Mouse (Mus musculus): Measurements from ENCODE around the gene Cnp. TPM values are rescaled to one million over a fixed set of nuclear protein-coding genes. Genes with fewer than 3 reads are reported as not detected.
A peak's percentile ranks its signal among the peaks of the same experiment; 100 is the strongest.

Gene Cnp
- polyA plus RNA-seq, 1 experiment from 2014 or later = 15.3 TPM

- Histone ChIP-seq H3K4me1 (peaks cover 38% of the 10 kb centered on the region), H3K27me3 (ENCODE audit: poor library complexity, severe bottlenecking) (no peaks in the 10 kb centered on the region), H3K27ac (peak within 1 kb of the TSS; percentile 96), H3K9me3 (no peaks in the 10 kb centered on the region), H3K36me3 (replicated peaks) (peaks cover 23% of the 10 kb centered on the region), H3K4me3 (peak within 1 kb of the TSS; percentile 93)
- under 1% methylated on average over 36 of the region's 36 CpGs for WGBS
- peak; percentile 73 for DNase-seq (ENCODE audit: extremely low spot score, low spot score)
These were observed 44.2 kb downstream of the Cnp start, which contains the start of gene Nkiras2 for GRCm38 (mm10) chr11:100618761-100619484. Nkiras2 (plus strand) TSS chr11:100619244.

DNA sequence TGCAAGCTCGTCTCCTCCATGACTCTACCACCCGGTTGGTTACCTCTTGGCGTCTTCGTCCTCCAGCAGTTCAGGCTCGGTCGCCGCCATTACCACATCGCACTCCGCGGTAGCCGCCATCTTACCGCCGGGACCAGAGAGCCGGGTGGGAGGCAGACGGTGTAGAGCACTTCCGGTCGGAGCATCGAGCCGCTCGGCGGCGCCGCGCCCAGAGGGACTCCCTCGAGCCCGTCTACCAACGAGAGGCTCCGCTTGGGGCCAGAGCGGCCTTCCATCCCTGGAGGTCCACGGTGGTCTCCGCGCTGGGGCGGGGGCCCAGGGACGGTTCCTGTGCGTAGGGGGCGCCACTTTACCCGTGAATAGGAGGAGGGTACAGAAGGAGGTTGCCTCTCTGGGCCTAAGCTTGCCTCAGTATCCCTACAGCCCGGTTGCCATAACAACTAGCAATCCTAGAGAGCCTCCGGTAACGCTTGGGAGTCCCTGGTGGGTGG, 44.8 kb downstream of the Cnp start:
- peaks cover 43% of the 10 kb centered on the region for H3K4me1 ChIP-seq
- peak; percentile 99 for DNase-seq (ENCODE audit: extremely low spot score, low spot score)
- peak overlapping the region; percentile 96 for H3K27ac ChIP-seq
- WGBS = under 1% methylated on average over 40 of the region's 40 CpGs
- peaks cover 25% of the 10 kb centered on the region for H3K36me3 ChIP-seq (replicated peaks)
- peak overlapping the region; percentile 93 for H3K4me3 ChIP-seq
- H3K9me3 ChIP-seq = no peaks in the 10 kb centered on the region
- H3K27me3 ChIP-seq (ENCODE audit: poor library complexity, severe bottlenecking) = no peaks in the 10 kb centered on the region

DNA sequence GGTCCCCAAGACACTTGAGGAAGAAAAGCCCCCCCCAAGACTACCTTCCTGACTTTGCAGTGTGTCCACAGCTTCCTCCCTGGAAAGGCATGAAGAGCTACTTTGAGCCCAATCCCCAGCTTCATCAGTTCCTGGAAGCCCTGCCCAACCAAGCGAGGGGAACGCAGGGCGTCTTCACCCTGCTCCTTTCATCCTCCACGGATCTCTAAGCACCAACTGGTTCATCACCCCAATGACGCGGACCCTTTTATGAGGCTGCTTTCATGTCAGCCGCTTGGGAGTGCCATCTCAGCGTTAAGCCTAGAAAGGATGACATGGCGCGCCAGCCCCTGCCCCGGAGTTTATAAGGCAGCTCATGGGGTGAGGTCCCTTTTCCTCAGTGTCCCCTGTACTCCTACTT, 45.3 kb downstream of the Cnp start, which contains the start of gene Dnajc7:
Gene Dnajc7, minus strand, starts transcription at position 187 of the 400 bp plus-strand sequence.
- Histone ChIP-seq H3K27ac (peak within 1 kb of the TSS; percentile 96), H3K27me3 (ENCODE audit: poor library complexity, severe bottlenecking) (no peaks in the 10 kb centered on the region), H3K4me3 (peak within 1 kb of the TSS; percentile 93), H3K4me1 (peaks cover 43% of the 10 kb centered on the region), H3K9me3 (no peaks in the 10 kb centered on the region), H3K36me3 (replicated peaks) (peaks cover 26% of the 10 kb centered on the region)
- DNase-seq (ENCODE audit: extremely low spot score, low spot score) = no peak
- WGBS = 5% methylated on average over 11 of the region's 11 CpGs

DNA sequence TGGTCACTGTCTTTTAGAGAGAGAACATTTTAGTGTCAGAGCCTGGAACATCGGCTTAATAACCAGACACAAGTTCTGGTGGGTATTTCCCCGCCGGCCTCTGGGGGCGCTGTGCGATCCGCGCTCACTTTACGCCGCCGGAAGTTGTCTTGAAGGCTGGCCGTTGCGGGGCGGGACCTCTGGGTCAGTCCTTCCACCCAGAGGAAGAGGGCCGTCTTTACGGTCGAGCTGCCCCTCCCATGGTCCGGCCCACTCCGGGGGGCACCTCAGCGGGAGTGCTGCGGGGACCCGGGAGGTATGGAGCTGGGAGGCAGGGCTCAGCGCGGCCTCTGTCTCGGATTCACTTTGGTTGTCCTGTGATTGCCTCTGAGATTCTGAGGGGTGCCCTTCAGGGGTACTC, 48.0 kb downstream of the Cnp start:
- H3K9me3 ChIP-seq = no peaks in the 10 kb centered on the region
- DNase-seq (ENCODE audit: extremely low spot score, low spot score) = peak; percentile 93
- H3K4me3 ChIP-seq = peak overlapping the region; percentile 85
- H3K36me3 ChIP-seq (replicated peaks) = peaks cover 39% of the 10 kb centered on the region
- peaks cover 39% of the 10 kb centered on the region for H3K4me1 ChIP-seq
- H3K27me3 ChIP-seq (ENCODE audit: poor library complexity, severe bottlenecking) = no peaks in the 10 kb centered on the region
- H3K27ac ChIP-seq = peak overlapping the region; percentile 88
- under 1% methylated on average over 24 of the region's 24 CpGs for WGBS

- H3K36me3 ChIP-seq (replicated peaks) = peaks cover 39% of the 10 kb centered on the region
- DNase-seq (ENCODE audit: extremely low spot score, low spot score) = no peak
- H3K9me3 ChIP-seq = no peaks in the 10 kb centered on the region
- no peak overlapping the region for H3K27ac ChIP-seq
- H3K27me3 ChIP-seq (ENCODE audit: poor library complexity, severe bottlenecking) = no peaks in the 10 kb centered on the region
- peaks cover 33% of the 10 kb centered on the region for H3K4me1 ChIP-seq
- 78% methylated on average over 5 of the region's 5 CpGs for WGBS
- peak overlapping the region; percentile 85 for H3K4me3 ChIP-seq
These were observed 49.2 kb downstream of the Cnp start for GRCm38 (mm10) chr11:100623867-100624266.

DNA sequence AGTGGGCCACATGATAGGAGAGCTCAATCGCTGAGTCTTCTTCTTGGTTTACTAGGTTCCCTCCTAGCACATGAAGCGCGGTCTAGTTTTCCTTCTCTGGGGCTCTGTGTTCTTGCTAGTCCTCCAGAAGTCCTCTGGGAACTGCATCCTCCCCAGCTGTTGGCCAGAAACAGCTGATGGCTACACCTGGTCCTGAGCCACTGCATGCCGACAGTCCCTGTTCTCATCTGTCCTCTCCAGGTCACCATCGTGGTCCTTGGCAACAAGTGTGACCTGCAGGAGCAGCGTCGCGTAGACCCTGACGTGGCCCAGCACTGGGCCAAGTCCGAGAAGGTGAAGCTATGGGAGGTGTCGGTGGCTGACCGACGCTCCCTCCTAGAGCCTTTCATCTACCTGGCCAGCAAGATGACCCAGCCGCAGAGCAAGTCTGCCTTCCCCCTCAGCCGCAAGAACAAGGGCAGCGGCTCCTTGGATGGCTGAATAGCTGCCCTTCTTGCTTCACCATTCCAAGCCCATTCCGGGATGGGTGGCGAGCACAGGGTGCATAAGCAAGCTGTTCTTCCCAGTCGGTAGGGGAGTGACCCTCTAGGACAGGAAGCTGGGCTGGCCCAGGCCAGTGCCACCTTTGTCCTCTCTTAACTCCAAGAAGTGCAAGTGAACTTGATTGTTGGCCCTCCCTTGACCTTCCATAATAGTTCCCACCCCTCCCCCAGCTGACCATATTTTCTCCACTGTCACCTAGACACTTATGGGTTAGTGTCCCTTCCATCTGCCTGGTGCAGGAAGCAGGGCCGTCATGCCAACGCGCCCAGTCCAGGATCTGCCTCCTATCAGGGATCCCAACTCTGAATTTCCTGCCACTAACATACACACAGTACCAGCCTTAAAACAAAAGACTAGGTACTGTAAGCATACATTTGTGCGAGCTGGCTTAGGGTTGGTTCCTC, 51.3 kb downstream of the Cnp start:
- WGBS = 94% methylated on average over 23 of the region's 23 CpGs
- H3K27ac ChIP-seq = no peak overlapping the region
- H3K36me3 ChIP-seq (replicated peaks) = peaks cover 39% of the 10 kb centered on the region

DNA sequence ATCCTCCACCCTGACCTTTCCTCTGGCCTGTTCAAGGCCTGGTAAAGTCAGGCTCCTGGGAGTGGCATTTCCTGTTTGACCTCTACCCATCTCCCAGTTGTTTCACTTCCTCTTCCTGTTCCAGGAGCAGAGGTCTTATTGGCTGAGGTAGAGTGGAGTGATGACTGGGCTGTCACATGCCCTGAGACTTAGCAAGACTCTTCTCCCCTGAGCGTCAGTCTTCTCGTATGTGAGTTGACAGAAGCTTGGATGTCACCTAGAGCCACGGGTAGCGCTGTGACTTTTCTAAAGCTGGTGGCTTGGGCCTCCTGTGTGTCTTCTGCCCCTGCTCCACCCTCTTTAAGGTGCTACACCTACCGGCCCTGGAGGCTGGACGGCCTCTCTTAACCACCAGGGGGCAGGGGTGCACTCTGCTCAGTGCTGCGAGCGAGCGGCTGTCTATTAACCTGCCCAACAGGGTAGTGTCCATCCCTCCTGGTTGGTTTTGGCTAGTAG, 52.0 kb downstream of the Cnp start:
- H3K4me3 ChIP-seq = no peak overlapping the region
- H3K36me3 ChIP-seq (replicated peaks) = peaks cover 39% of the 10 kb centered on the region
- no peaks in the 10 kb centered on the region for H3K9me3 ChIP-seq
- 29% methylated on average over 9 of the region's 9 CpGs for WGBS
- peak; percentile 58 for DNase-seq (ENCODE audit: extremely low spot score, low spot score)
- H3K27ac ChIP-seq = no peak overlapping the region
- H3K4me1 ChIP-seq = peaks cover 25% of the 10 kb centered on the region
- H3K27me3 ChIP-seq (ENCODE audit: poor library complexity, severe bottlenecking) = no peaks in the 10 kb centered on the region

More for the DNA sequence above, 51.3 kb downstream of the Cnp start:
- peaks cover 25% of the 10 kb centered on the region for H3K4me1 ChIP-seq
- H3K4me3 ChIP-seq = no peak overlapping the region
- no peak for DNase-seq (ENCODE audit: extremely low spot score, low spot score)
- no peaks in the 10 kb centered on the region for H3K9me3 ChIP-seq
- no peaks in the 10 kb centered on the region for H3K27me3 ChIP-seq (ENCODE audit: poor library complexity, severe bottlenecking)

GRCm38 (mm10) chr11:100628056-100628455, 53.4 kb downstream of the Cnp start:
- Histone ChIP-seq H3K4me1 (peaks cover 21% of the 10 kb centered on the region), H3K36me3 (replicated peaks) (peaks cover 39% of the 10 kb centered on the region), H3K9me3 (no peaks in the 10 kb centered on the region), H3K27ac (no peak overlapping the region), H3K4me3 (no peak overlapping the region), H3K27me3 (ENCODE audit: poor library complexity, severe bottlenecking) (no peaks in the 10 kb centered on the region)
- DNase-seq (ENCODE audit: extremely low spot score, low spot score) = no peak
- 92% methylated on average over 5 of the region's 5 CpGs for WGBS

- Histone ChIP-seq H3K4me3 (no peak overlapping the region), H3K4me1 (peaks cover 13% of the 10 kb centered on the region), H3K36me3 (replicated peaks) (peaks cover 38% of the 10 kb centered on the region), H3K27me3 (ENCODE audit: poor library complexity, severe bottlenecking) (no peaks in the 10 kb centered on the region), H3K9me3 (no peaks in the 10 kb centered on the region), H3K27ac (no peak overlapping the region)
- no peak for DNase-seq (ENCODE audit: extremely low spot score, low spot score)
- WGBS = 71% methylated on average over 13 of the region's 13 CpGs
These were observed 54.2 kb downstream of the Cnp start for GRCm38 (mm10) chr11:100628862-100629352.

DNA sequence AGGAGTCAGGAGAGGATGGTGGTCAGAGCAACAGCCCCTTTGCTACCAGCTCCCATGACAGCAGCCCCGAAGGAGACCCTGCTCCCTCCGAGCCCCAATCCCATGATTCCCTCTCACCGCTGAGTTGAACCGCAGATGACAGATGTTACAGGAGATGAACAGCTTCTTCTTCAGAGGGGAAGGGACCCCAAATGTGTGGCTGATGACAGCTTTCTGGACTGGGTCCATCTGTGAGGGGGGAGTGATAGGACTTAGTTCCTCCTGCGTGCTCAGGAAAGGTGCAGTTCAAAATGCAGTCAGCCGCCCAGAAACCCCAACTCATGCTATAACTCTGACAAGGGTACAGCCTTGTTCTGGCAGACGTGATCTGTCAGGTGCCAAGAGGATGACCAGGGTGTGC, 59.8 kb downstream of the Cnp start:
- no peak for DNase-seq (ENCODE audit: extremely low spot score, low spot score)
- Histone ChIP-seq H3K27ac (no peak overlapping the region), H3K4me3 (no peak overlapping the region), H3K9me3 (no peaks in the 10 kb centered on the region), H3K36me3 (replicated peaks) (no peaks in the 10 kb centered on the region), H3K4me1 (no peaks in the 10 kb centered on the region), H3K27me3 (ENCODE audit: poor library complexity, severe bottlenecking) (peaks cover 31% of the 10 kb centered on the region)
- 74% methylated on average over 7 of the region's 7 CpGs for WGBS

GRCm38 (mm10) chr11:100640159-100640906, 65.6 kb downstream of the Cnp start:
- peak overlapping the region; percentile 60; the same call in 1 of the 2 replicates for H3K27ac ChIP-seq
- H3K36me3 ChIP-seq (replicated peaks) = no peaks in the 10 kb centered on the region
- H3K4me1 ChIP-seq = peaks cover 13% of the 10 kb centered on the region
- 8% methylated on average over 52 of the region's 52 CpGs for WGBS
- peak; percentile 56 for DNase-seq (ENCODE audit: extremely low spot score, low spot score)
- H3K9me3 ChIP-seq = no peaks in the 10 kb centered on the region
- H3K27me3 ChIP-seq (ENCODE audit: poor library complexity, severe bottlenecking) = peaks cover 71% of the 10 kb centered on the region
- peak overlapping the region; percentile 56 for H3K4me3 ChIP-seq

Data from forebrain, embryonic 10.5 days (tissue).